Mouse (Mus musculus) liver, embryonic 15.5 days (tissue): ENCODE results near the gene Dhdds. TPM values are rescaled to one million over a fixed set of nuclear protein-coding genes. Genes with fewer than 3 reads are reported as not detected.

Experiments used
- ATAC-seq: fragments of 200-750 bp; cut with Nextera tagmentation; 2 replicates; pipeline ENCODE4 v1.8.0; 2017; ENCODE audit warnings: moderate number of reproducible peaks, mild to moderate bottlenecking, moderate library complexity; ENCODE audit not compliant: insufficient read depth
- H3K27ac ChIP-seq: fragments of 300-500 bp; sonication (generic); replicated peaks from 2 replicates; pipeline ENCODE4 v1.5.1; 2015; ENCODE audit warnings: mild to moderate bottlenecking, inconsistent platforms
- H3K27me3 ChIP-seq: fragments of 300-500 bp; sonication (generic); 2 replicates; pipeline ENCODE4 v1.6.1; 2015; ENCODE audit warnings: mild to moderate bottlenecking, inconsistent platforms
- H3K36me3 ChIP-seq: fragments of 300-500 bp; sonication (generic); replicated peaks from 2 replicates; pipeline ENCODE4 v1.6.1; 2015; ENCODE audit warnings: moderate library complexity, mild to moderate bottlenecking, inconsistent platforms
- H3K4me1 ChIP-seq: fragments of 300-500 bp; sonication (generic); replicated peaks from 2 replicates; pipeline ENCODE4 v1.6.1; 2015; ENCODE audit warnings: inconsistent platforms
- H3K4me2 ChIP-seq: fragments of 300-500 bp; sonication (generic); 2 replicates; pipeline ENCODE4 v1.6.1; 2015; ENCODE audit warnings: moderate library complexity, mild to moderate bottlenecking, inconsistent platforms
- H3K4me3 ChIP-seq: fragments of 300-500 bp; sonication (generic); replicated peaks from 2 replicates; pipeline ENCODE4 v1.5.1; 2015; ENCODE audit warnings: mild to moderate bottlenecking, inconsistent platforms
- H3K9ac ChIP-seq: fragments of 300-500 bp; sonication (generic); 2 replicates; pipeline ENCODE4 v1.6.1; 2015; ENCODE audit warnings: moderate library complexity, mild to moderate bottlenecking, inconsistent platforms
- H3K9me3 ChIP-seq: fragments of 300-500 bp; sonication (generic); replicated peaks from 2 replicates; pipeline ENCODE4 v1.6.1; 2016; ENCODE audit warnings: inconsistent platforms
- WGBS: fragments of 180-500 bp; shearing (Covaris S2); methylation state at CpG from one replicate; pipeline ENCODE4 v1.1.7; 2015; ENCODE audit warnings: mixed read lengths; ENCODE audit not compliant: insufficient replicate concordance; 5-methylcytosine and 5-hydroxymethylcytosine counted together
- polyA plus RNA-seq: library from polyadenylated mRNA; unstranded; fragments of >200 nt; fragmentation: Nextera tagmentation; extraction: Ambion mirVana; gene quantifications from 2 replicates; pipeline ENCODE4 v1.2.1, GENCODE M21; 2015

Dhdds gene
- polyA plus RNA-seq, 1 experiment from 2014 or later: 17.1 TPM

DNA sequence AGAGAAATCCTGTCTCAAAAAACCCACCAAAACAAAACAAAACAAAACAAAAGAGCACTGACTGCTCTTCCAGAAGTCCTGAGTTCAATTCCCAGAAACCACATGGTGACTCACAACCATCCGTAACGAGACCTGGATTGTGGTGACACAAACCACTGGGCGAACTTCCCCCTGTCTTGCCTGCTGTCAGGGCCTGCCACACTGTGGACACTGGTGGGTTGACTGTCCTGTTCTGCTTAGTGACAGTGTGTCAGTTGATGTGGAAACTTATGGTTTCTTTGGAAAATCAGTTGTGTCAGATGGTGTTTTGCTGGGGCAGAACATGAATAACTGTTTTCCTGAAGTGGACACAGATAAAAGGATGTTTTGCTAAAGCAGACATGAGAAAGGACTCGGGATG lies 58.0 kb downstream of the Dhdds start:
- Histone ChIP-seq H3K36me3 (no peaks in the 10 kb centered on the region), H3K4me2 (no peak overlapping the region), H3K27ac (no peak overlapping the region), H3K4me3 (no peak overlapping the region), H3K9me3 (no peaks in the 10 kb centered on the region), H3K9ac (no peak overlapping the region), H3K4me1 (peaks cover 10% of the 10 kb centered on the region), H3K27me3 (no peaks in the 10 kb centered on the region)
- 67% methylated on average over 4 of the region's 4 CpGs for WGBS
- no peak for ATAC-seq

GRCm38 (mm10) chr4:133941576-133941975 lies 59.1 kb downstream of the Dhdds start:
- H3K4me1 ChIP-seq: peaks cover 10% of the 10 kb centered on the region
- no peaks in the 10 kb centered on the region for H3K27me3 ChIP-seq
- H3K27ac ChIP-seq: no peak overlapping the region
- no peak overlapping the region for H3K9ac ChIP-seq
- 33% methylated on average over 3 of the region's 3 CpGs for WGBS
- no peak for ATAC-seq
- H3K4me2 ChIP-seq: no peak overlapping the region
- no peak overlapping the region for H3K4me3 ChIP-seq
- no peaks in the 10 kb centered on the region for H3K36me3 ChIP-seq
- H3K9me3 ChIP-seq: no peaks in the 10 kb centered on the region

GRCm38 (mm10) chr4:133940386-133941260 lies 60.1 kb downstream of the Dhdds start:
- ATAC-seq: no peak
- WGBS: 71% methylated on average over 13 of the region's 13 CpGs
- Histone ChIP-seq H3K27ac (no peak overlapping the region), H3K36me3 (no peaks in the 10 kb centered on the region), H3K4me2 (no peak overlapping the region), H3K27me3 (no peaks in the 10 kb centered on the region), H3K9ac (no peak overlapping the region), H3K4me3 (no peak overlapping the region), H3K4me1 (peaks cover 10% of the 10 kb centered on the region), H3K9me3 (no peaks in the 10 kb centered on the region)

GRCm38 (mm10) chr4:133938077-133938476 lies 62.6 kb downstream of the Dhdds start:
- ATAC-seq: no peak
- Histone ChIP-seq H3K9ac (no peak overlapping the region), H3K4me1 (peaks cover 10% of the 10 kb centered on the region), H3K4me2 (no peak overlapping the region), H3K36me3 (no peaks in the 10 kb centered on the region), H3K27me3 (no peaks in the 10 kb centered on the region), H3K9me3 (no peaks in the 10 kb centered on the region), H3K4me3 (no peak overlapping the region), H3K27ac (no peak overlapping the region)
- 42% methylated on average over 2 of the region's 2 CpGs for WGBS

DNA sequence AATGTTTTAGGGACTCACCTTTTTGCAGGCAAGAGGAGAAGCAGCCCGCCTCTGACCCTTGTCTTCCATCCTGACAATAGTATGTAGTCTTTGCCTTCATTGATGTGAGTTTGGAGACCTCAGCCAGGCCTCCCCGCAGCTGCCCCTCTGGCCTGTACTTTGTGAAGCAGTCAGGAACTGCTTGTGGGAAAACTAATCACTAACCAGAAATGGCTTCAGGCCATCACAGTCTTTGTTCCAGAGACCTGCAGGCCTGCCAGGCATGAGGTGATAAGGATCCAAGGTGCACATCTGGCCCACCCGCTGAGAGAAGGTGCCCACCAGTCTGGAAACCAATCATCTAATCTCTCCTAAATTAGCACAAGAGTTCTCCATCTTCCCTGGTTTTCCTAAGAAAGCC lies 68.9 kb downstream of the Dhdds start:
- peaks cover 19% of the 10 kb centered on the region for H3K4me1 ChIP-seq
- no peak overlapping the region for H3K9ac ChIP-seq
- H3K36me3 ChIP-seq: no peaks in the 10 kb centered on the region
- H3K4me3 ChIP-seq: no peak overlapping the region
- H3K4me2 ChIP-seq: peak overlapping the region; percentile 15; the same call in 1 of the 2 replicates
- ATAC-seq: no peak
- 52% methylated on average over 3 of the region's 3 CpGs for WGBS
- no peak overlapping the region for H3K27ac ChIP-seq
- no peaks in the 10 kb centered on the region for H3K27me3 ChIP-seq
- no peaks in the 10 kb centered on the region for H3K9me3 ChIP-seq

DNA sequence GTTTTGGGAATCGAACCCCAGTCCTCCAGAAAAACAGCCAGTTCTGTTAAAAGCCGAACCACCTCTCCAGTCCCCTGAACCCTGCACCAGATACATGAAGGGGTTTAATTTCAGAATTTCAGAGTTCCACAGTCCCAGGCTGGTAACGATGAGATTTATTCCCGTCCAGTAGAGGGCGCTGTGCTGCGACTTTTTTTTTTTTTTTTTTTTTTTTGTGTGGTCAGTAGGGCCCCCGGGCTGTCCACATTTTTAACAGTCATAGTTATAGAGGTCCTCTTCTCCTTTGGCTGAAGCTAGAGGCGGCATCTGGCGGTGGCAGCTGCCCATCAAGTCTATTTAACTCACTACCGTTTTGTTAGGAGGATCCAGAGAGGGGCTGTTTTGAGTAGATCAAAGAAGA lies 69.4 kb downstream of the Dhdds start:
- Histone ChIP-seq H3K4me2 (peak overlapping the region; percentile 15; the same call in 1 of the 2 replicates), H3K27me3 (no peaks in the 10 kb centered on the region), H3K36me3 (no peaks in the 10 kb centered on the region), H3K27ac (no peak overlapping the region), H3K4me3 (no peak overlapping the region), H3K4me1 (peaks cover 19% of the 10 kb centered on the region), H3K9ac (no peak overlapping the region), H3K9me3 (no peaks in the 10 kb centered on the region)
- 5% methylated on average over 10 of the region's 10 CpGs for WGBS
- no peak for ATAC-seq

- no peak for ATAC-seq
- WGBS: 5% methylated on average over 7 of the region's 7 CpGs
- Histone ChIP-seq H3K9me3 (no peaks in the 10 kb centered on the region), H3K27ac (peak overlapping the region; percentile 45), H3K4me2 (peak overlapping the region; percentile 32), H3K27me3 (no peaks in the 10 kb centered on the region), H3K4me3 (no peak overlapping the region), H3K36me3 (no peaks in the 10 kb centered on the region), H3K4me1 (peaks cover 19% of the 10 kb centered on the region), H3K9ac (no peak overlapping the region)
Observed at GRCm38 (mm10) chr4:133929278-133929670, 71.4 kb downstream of the Dhdds start.

- peak; percentile 25; the same call in 1 of the 2 replicates for ATAC-seq
- no peaks in the 10 kb centered on the region for H3K27me3 ChIP-seq
- H3K9me3 ChIP-seq: no peaks in the 10 kb centered on the region
- no peak overlapping the region for H3K4me3 ChIP-seq
- H3K4me1 ChIP-seq: peaks cover 19% of the 10 kb centered on the region
- peak overlapping the region; percentile 32 for H3K4me2 ChIP-seq
- WGBS: 11% methylated on average over 15 of the region's 15 CpGs
- no peaks in the 10 kb centered on the region for H3K36me3 ChIP-seq
- H3K9ac ChIP-seq: no peak overlapping the region
- peak overlapping the region; percentile 45 for H3K27ac ChIP-seq
Observed at GRCm38 (mm10) chr4:133928576-133929277, 72.0 kb downstream of the Dhdds start.

DNA sequence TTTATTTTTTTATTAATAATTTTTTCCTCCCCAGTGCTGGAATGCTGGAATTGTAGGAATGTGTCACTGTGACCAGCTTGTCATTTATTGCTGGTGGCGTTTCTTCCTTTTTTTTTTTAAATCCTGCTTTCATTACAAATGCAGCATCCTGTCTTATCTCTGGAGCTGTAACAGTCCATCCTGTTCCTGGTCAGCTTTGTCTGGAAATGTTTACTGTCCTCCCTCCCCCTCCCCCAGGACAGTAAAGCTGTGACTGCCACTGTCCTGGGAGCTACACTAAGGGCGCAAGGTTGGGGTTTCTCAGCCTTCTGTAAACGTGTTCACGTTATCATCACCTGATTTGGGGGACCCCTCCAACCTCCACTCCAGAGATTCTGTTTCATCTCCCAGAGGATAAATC lies 75.5 kb downstream of the Dhdds start:
- WGBS: 49% methylated on average over 4 of the region's 4 CpGs

DNA sequence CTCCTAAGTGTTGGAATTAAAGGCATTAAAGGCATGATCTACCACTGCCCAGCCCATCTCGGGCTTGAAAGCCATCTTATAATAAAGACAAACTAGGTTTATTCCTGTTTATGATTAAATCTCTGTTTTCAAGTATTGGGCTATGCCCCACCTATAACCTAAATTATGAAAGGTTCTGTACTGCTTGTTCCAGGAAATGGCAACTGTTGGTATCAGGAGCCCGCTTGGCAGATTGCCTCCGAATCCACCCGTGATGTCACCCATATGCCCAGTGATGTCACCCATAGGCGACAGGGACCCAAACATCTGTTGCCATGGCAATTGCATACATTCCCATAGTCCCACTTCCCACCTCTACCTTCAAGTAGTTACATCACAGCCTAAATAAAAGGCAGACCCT lies 77.0 kb downstream of the Dhdds start:
- H3K9ac ChIP-seq: no peak overlapping the region
- no peaks in the 10 kb centered on the region for H3K9me3 ChIP-seq
- no peaks in the 10 kb centered on the region for H3K27me3 ChIP-seq
- ATAC-seq: no peak
- no peak overlapping the region for H3K27ac ChIP-seq
- WGBS: 70% methylated on average over 5 of the region's 5 CpGs
- H3K4me2 ChIP-seq: no peak overlapping the region
- H3K4me1 ChIP-seq: peaks cover 9% of the 10 kb centered on the region; the same call in 1 of the 2 replicates
- no peak overlapping the region for H3K4me3 ChIP-seq
- no peaks in the 10 kb centered on the region for H3K36me3 ChIP-seq

More for the DNA sequence above, 75.5 kb downstream of the Dhdds start:
- no peak for ATAC-seq
- H3K27ac ChIP-seq: no peak overlapping the region
- no peak overlapping the region for H3K4me3 ChIP-seq
- no peak overlapping the region for H3K9ac ChIP-seq
- no peaks in the 10 kb centered on the region for H3K27me3 ChIP-seq
- H3K36me3 ChIP-seq: no peaks in the 10 kb centered on the region
- H3K9me3 ChIP-seq: no peaks in the 10 kb centered on the region
- H3K4me1 ChIP-seq: peaks cover 12% of the 10 kb centered on the region; the same call in 1 of the 2 replicates
- no peak overlapping the region for H3K4me2 ChIP-seq
